Mouse (Mus musculus): ENCODE measurements around the gene 3110082J24Rik. TPM values are rescaled to one million over a fixed set of nuclear protein-coding genes. Genes with fewer than 3 reads are reported as not detected.

Gene 3110082J24Rik
- polyA plus RNA-seq, 1 experiment from 2014 or later = not detected

DNA sequence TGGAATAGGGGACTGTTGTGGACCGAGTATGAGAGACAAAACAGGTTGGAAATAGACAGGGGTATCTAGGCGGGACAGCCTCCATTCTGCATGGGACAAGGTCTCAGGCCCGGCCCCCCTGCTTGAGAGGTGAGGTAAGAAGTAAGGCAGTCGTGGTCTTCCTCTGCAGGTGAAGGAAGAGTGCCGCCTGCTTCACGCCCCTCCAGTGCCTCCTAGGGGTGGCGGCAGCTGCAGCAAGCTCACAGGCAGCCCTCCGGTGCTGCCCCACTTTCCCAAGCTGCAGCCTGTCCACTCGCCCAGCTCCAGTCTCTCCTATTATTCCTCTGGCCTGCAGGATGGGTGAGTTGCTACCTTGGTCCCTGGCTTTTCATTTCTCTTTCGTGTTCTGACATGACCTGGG lies 9.8 kb upstream of the 3110082J24Rik start:
- no peak for ATAC-seq (ENCODE audit: extremely low read depth, insufficient number of reproducible peaks, low FRiP score, low TSS enrichment)
- H3K27me3 ChIP-seq (replicated peaks) = peaks cover 61% of the 10 kb centered on the region
- 22% methylated on average over 10 of the region's 10 CpGs for WGBS
- peaks cover 45% of the 10 kb centered on the region for H3K36me3 ChIP-seq
- no peak overlapping the region for H3K9ac ChIP-seq
- H3K27ac ChIP-seq (replicated peaks) = no peak overlapping the region
- H3K4me3 ChIP-seq = no peak overlapping the region
- no peak overlapping the region for H3K4me2 ChIP-seq
- peaks cover 26% of the 10 kb centered on the region for H3K4me1 ChIP-seq
- no peaks in the 10 kb centered on the region for H3K9me3 ChIP-seq

DNA sequence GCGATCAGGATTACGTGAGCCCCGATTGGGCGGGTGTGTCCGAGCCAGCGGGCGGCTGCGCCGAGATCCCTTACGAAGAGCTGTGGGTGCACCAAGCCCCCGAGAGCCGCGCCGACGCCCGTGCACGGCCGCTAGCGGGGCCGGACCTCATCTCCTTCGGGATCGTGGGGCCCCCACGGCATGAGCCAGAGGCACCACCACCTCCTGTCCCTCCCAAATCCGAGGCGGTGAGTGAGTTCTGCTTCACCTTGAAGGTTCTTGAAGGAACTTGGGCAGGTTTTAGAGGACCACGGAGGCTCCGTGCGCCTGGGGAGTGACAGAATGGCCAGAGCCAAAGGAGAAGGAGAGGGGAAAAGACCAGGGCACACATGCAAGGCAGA lies 8.9 kb upstream of the 3110082J24Rik start:
- ATAC-seq (ENCODE audit: extremely low read depth, insufficient number of reproducible peaks, low FRiP score, low TSS enrichment) = no peak
- H3K4me3 ChIP-seq = peak overlapping the region; percentile 67
- H3K4me2 ChIP-seq = peak overlapping the region; percentile 98
- H3K9me3 ChIP-seq = no peaks in the 10 kb centered on the region
- H3K36me3 ChIP-seq = peaks cover 36% of the 10 kb centered on the region
- H3K4me1 ChIP-seq = peaks cover 32% of the 10 kb centered on the region
- 1% methylated on average over 28 of the region's 28 CpGs for WGBS
- no peak overlapping the region for H3K27ac ChIP-seq (replicated peaks)
- H3K9ac ChIP-seq = peak overlapping the region; percentile 82
- H3K27me3 ChIP-seq (replicated peaks) = peaks cover 70% of the 10 kb centered on the region

GRCm38 (mm10) chr5:30113881-30114760 lies 8.2 kb upstream of the 3110082J24Rik start:
- 0 out of 2 replicates have a peak, but pooled peaks have one; percentile 28 for ATAC-seq (ENCODE audit: extremely low read depth, insufficient number of reproducible peaks, low FRiP score, low TSS enrichment)
- Histone ChIP-seq H3K4me3 (peak overlapping the region; percentile 67), H3K4me2 (peak overlapping the region; percentile 98), H3K27ac (replicated peaks) (no peak overlapping the region), H3K9me3 (no peaks in the 10 kb centered on the region), H3K36me3 (peaks cover 29% of the 10 kb centered on the region), H3K4me1 (peaks cover 32% of the 10 kb centered on the region), H3K27me3 (replicated peaks) (peaks cover 77% of the 10 kb centered on the region), H3K9ac (peak overlapping the region; percentile 82)
- WGBS = under 1% methylated on average over 102 of the region's 103 CpGs

GRCm38 (mm10) chr5:30112533-30113068 lies 6.7 kb upstream of the 3110082J24Rik start:
- Histone ChIP-seq H3K9me3 (no peaks in the 10 kb centered on the region), H3K27me3 (replicated peaks) (peaks cover 92% of the 10 kb centered on the region), H3K36me3 (peaks cover 14% of the 10 kb centered on the region; the same call in 1 of the 2 replicates), H3K4me3 (no peak overlapping the region), H3K4me1 (peaks cover 32% of the 10 kb centered on the region), H3K9ac (no peak overlapping the region), H3K27ac (replicated peaks) (no peak overlapping the region), H3K4me2 (no peak overlapping the region)
- WGBS = 73% methylated on average over 3 of the region's 3 CpGs
- ATAC-seq (ENCODE audit: extremely low read depth, insufficient number of reproducible peaks, low FRiP score, low TSS enrichment) = no peak

- ATAC-seq (ENCODE audit: extremely low read depth, insufficient number of reproducible peaks, low FRiP score, low TSS enrichment) = no peak
- Histone ChIP-seq H3K27ac (replicated peaks) (no peak overlapping the region), H3K9me3 (no peaks in the 10 kb centered on the region), H3K27me3 (replicated peaks) (peaks cover 99% of the 10 kb centered on the region), H3K4me3 (no peak overlapping the region), H3K36me3 (peaks cover 6% of the 10 kb centered on the region; the same call in 1 of the 2 replicates), H3K4me1 (peaks cover 32% of the 10 kb centered on the region), H3K4me2 (peak overlapping the region; percentile 67), H3K9ac (no peak overlapping the region)
- WGBS = 63% methylated on average over 3 of the region's 3 CpGs
These were observed 5.9 kb upstream of the 3110082J24Rik start for GRCm38 (mm10) chr5:30111771-30112170.

GRCm38 (mm10) chr5:30111126-30111525 lies 5.2 kb upstream of the 3110082J24Rik start:
- H3K9me3 ChIP-seq = no peaks in the 10 kb centered on the region

GRCm38 (mm10) chr5:30110371-30111060 lies 4.6 kb upstream of the 3110082J24Rik start:
- no peaks in the 10 kb centered on the region for H3K36me3 ChIP-seq
- peak overlapping the region; percentile 67 for H3K4me2 ChIP-seq
- H3K27me3 ChIP-seq (replicated peaks) = peaks cover 99% of the 10 kb centered on the region
- WGBS = 12% methylated on average over 21 of the region's 22 CpGs
- H3K9me3 ChIP-seq = no peaks in the 10 kb centered on the region
- H3K9ac ChIP-seq = peak overlapping the region; percentile 17; the same call in 1 of the 2 replicates
- H3K4me3 ChIP-seq = peak overlapping the region; percentile 36
- H3K4me1 ChIP-seq = peaks cover 39% of the 10 kb centered on the region
- H3K27ac ChIP-seq (replicated peaks) = no peak overlapping the region
- no peak for ATAC-seq (ENCODE audit: extremely low read depth, insufficient number of reproducible peaks, low FRiP score, low TSS enrichment)

More at GRCm38 (mm10) chr5:30111126-30111525, 5.2 kb upstream of the 3110082J24Rik start:
- Histone ChIP-seq H3K4me3 (peak overlapping the region; percentile 36), H3K27me3 (replicated peaks) (peaks cover 99% of the 10 kb centered on the region), H3K9ac (peak overlapping the region; percentile 17; the same call in 1 of the 2 replicates), H3K4me1 (peaks cover 33% of the 10 kb centered on the region), H3K4me2 (peak overlapping the region; percentile 67), H3K27ac (replicated peaks) (no peak overlapping the region), H3K36me3 (0 out of 2 replicates have a peak, but pooled peaks cover under 1% of the 10 kb centered on the region)
- ATAC-seq (ENCODE audit: extremely low read depth, insufficient number of reproducible peaks, low FRiP score, low TSS enrichment) = no peak
- 3% methylated on average over 18 of the region's 18 CpGs for WGBS

GRCm38 (mm10) chr5:30109899-30110298 lies 4.0 kb upstream of the 3110082J24Rik start:
- Histone ChIP-seq H3K4me1 (peaks cover 44% of the 10 kb centered on the region), H3K27me3 (replicated peaks) (peaks cover 99% of the 10 kb centered on the region), H3K4me2 (no peak overlapping the region), H3K9me3 (no peaks in the 10 kb centered on the region), H3K36me3 (no peaks in the 10 kb centered on the region), H3K27ac (replicated peaks) (no peak overlapping the region), H3K9ac (no peak overlapping the region), H3K4me3 (no peak overlapping the region)
- no peak for ATAC-seq (ENCODE audit: extremely low read depth, insufficient number of reproducible peaks, low FRiP score, low TSS enrichment)
- WGBS = 47% methylated on average over 2 of the region's 2 CpGs

- 68% methylated on average over 6 of the region's 6 CpGs for WGBS
- ATAC-seq (ENCODE audit: extremely low read depth, insufficient number of reproducible peaks, low FRiP score, low TSS enrichment) = no peak; the same call in 1 of the 2 replicates
- Histone ChIP-seq H3K27me3 (replicated peaks) (peaks cover 99% of the 10 kb centered on the region), H3K9ac (no peak overlapping the region), H3K27ac (replicated peaks) (no peak overlapping the region), H3K36me3 (no peaks in the 10 kb centered on the region), H3K9me3 (no peaks in the 10 kb centered on the region), H3K4me1 (peaks cover 34% of the 10 kb centered on the region), H3K4me3 (no peak overlapping the region), H3K4me2 (no peak overlapping the region)
These were observed 2.3 kb upstream of the 3110082J24Rik start for GRCm38 (mm10) chr5:30108233-30108632.

- no peak for ATAC-seq (ENCODE audit: extremely low read depth, insufficient number of reproducible peaks, low FRiP score, low TSS enrichment)
- 10% methylated on average over 5 of the region's 5 CpGs for WGBS
- H3K36me3 ChIP-seq = no peaks in the 10 kb centered on the region
- H3K4me2 ChIP-seq = no peak overlapping the region
- H3K27ac ChIP-seq (replicated peaks) = no peak overlapping the region
- no peak overlapping the region for H3K9ac ChIP-seq
- no peaks in the 10 kb centered on the region for H3K9me3 ChIP-seq
- no peak overlapping the region for H3K4me3 ChIP-seq
- peaks cover 34% of the 10 kb centered on the region for H3K4me1 ChIP-seq
- peaks cover 99% of the 10 kb centered on the region for H3K27me3 ChIP-seq (replicated peaks)
These were observed 1.7 kb upstream of the 3110082J24Rik start for GRCm38 (mm10) chr5:30107611-30108041.

DNA sequence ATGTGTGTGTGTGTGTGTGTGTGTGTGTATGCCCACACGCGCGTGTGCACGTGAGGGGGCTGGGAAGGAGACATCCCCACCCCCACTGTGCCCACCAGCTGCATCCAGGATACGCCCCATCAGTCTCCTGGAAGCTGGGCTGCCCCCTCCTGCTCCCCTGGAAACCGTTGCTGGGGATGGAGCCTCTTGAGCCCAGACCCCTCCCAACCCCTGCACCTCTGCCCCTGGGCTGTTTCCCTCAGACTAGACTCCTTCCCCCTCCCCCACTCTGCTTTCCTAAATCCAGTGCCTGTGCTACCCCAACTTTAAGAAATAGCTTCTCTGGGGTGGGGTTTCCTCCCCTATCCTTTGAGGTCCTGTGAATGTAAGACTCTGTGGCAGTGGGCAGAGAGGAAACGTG lies 1.3 kb upstream of the 3110082J24Rik start:
- H3K4me3 ChIP-seq = no peak overlapping the region
- no peaks in the 10 kb centered on the region for H3K36me3 ChIP-seq
- H3K27ac ChIP-seq (replicated peaks) = no peak overlapping the region
- no peak overlapping the region for H3K4me2 ChIP-seq
- H3K9ac ChIP-seq = no peak overlapping the region
- no peaks in the 10 kb centered on the region for H3K9me3 ChIP-seq
- peaks cover 34% of the 10 kb centered on the region for H3K4me1 ChIP-seq
- 9% methylated on average over 7 of the region's 7 CpGs for WGBS
- peaks cover 99% of the 10 kb centered on the region for H3K27me3 ChIP-seq (replicated peaks)
- no peak for ATAC-seq (ENCODE audit: extremely low read depth, insufficient number of reproducible peaks, low FRiP score, low TSS enrichment)

All from heart, embryonic 13.5 days (tissue).